Mouse (Mus musculus) heart, embryonic 14.5 days (tissue): ENCODE results near the gene Elac2. TPM values are rescaled to one million over a fixed set of nuclear protein-coding genes. Genes with fewer than 3 reads are reported as not detected.

Experiments used
- ATAC-seq: fragments of 200-750 bp; cut with Nextera tagmentation; 2 replicates; pipeline ENCODE4 v1.8.0; 2017; ENCODE audit warnings: low read depth, moderate TSS enrichment; ENCODE audit not compliant: insufficient number of reproducible peaks, insufficient read depth, low FRiP score
- H3K27ac ChIP-seq, 2 experiments: fragments of 200-500 bp in 1 of 2; fragments of 300-500 bp in 1 of 2; sonication (generic) in 1 of 2; replicated peaks in 1 of 2; 2 replicates each; pipeline ENCODE4 v1.5.1; 2012 to 2014; ENCODE audit warnings: low read depth in 2 of 2, low read length in 2 of 2, control low read depth in 1 of 2, mild to moderate bottlenecking in 1 of 2, mixed read lengths in 1 of 2; ENCODE audit not compliant: control insufficient read depth in 1 of 2, insufficient read depth in 1 of 2
- H3K27me3 ChIP-seq: fragments of 300-500 bp; sonication (generic); 2 replicates; pipeline ENCODE4 v1.6.1; 2014; ENCODE audit warnings: mild to moderate bottlenecking, low read length, control low read depth; ENCODE audit not compliant: control insufficient read depth, insufficient read depth
- H3K36me3 ChIP-seq: fragments of 300-500 bp; sonication (generic); 2 replicates; pipeline ENCODE4 v1.6.1; 2014; ENCODE audit warnings: mild to moderate bottlenecking, control low read depth, low read length, mixed read lengths; ENCODE audit not compliant: control insufficient read depth, insufficient read depth
- H3K4me1 ChIP-seq, 2 experiments: fragments of 200-500 bp in 1 of 2; fragments of 300-500 bp in 1 of 2; sonication (generic) in 1 of 2; 2 replicates each; pipeline ENCODE4 v1.6.1; 2012 to 2014; ENCODE audit warnings: low read length in 2 of 2, control low read depth in 1 of 2, mixed read lengths in 1 of 2; ENCODE audit not compliant: control insufficient read depth in 2 of 2, insufficient read depth in 2 of 2
- H3K4me2 ChIP-seq: fragments of 300-500 bp; sonication (generic); 2 replicates; pipeline ENCODE4 v1.6.1; 2014; ENCODE audit warnings: mild to moderate bottlenecking, low read length
- H3K4me3 ChIP-seq, 2 experiments: fragments of 200-500 bp in 1 of 2; fragments of 300-500 bp in 1 of 2; sonication (generic) in 1 of 2; 2 replicates each; pipeline ENCODE4 v1.5.1; 2012 to 2014; ENCODE audit warnings: low read length in 2 of 2, mild to moderate bottlenecking in 2 of 2, control low read depth in 1 of 2, low read depth in 1 of 2, moderate library complexity in 1 of 2; ENCODE audit not compliant: control insufficient read depth in 1 of 2, insufficient read depth in 1 of 2
- H3K9ac ChIP-seq: fragments of 300-500 bp; sonication (generic); 2 replicates; pipeline ENCODE4 v1.6.1; 2014; ENCODE audit warnings: mild to moderate bottlenecking, low read length
- H3K9me3 ChIP-seq: fragments of 300-500 bp; sonication (generic); 2 replicates; pipeline ENCODE4 v1.6.1; 2016; ENCODE audit warnings: low read length, control low read depth; ENCODE audit not compliant: control insufficient read depth
- WGBS: fragments of 180-500 bp; shearing (Covaris S2); extraction: QIAGEN DNeasy Blood & Tissue Kit; methylation state at CpG from one replicate; pipeline ENCODE4 v1.1.7; 2014; 5-methylcytosine and 5-hydroxymethylcytosine counted together
- polyA plus RNA-seq: library from polyadenylated mRNA; unstranded; fragments of >200 nt; fragmentation: Nextera tagmentation; extraction: Ambion mirVana; gene quantifications from 2 replicates; pipeline ENCODE4 v1.2.1, GENCODE M21; 2014

Gene Elac2
- polyA plus RNA-seq, 1 experiment from 2014 or later, result 21.7 TPM

GRCm38 (mm10) chr11:65022771-65023170 is 43.9 kb downstream of the Elac2 start:
- Histone ChIP-seq H3K4me3 (no peak overlapping the region), H3K27me3 (no peaks in the 10 kb centered on the region), H3K9me3 (no peaks in the 10 kb centered on the region), H3K4me2 (no peak overlapping the region), H3K36me3 (peaks cover 51% of the 10 kb centered on the region), H3K9ac (no peak overlapping the region), H3K4me1 (no peaks in the 10 kb centered on the region; a peak in 1 of 4 replicates), H3K27ac (no peak overlapping the region)
- ATAC-seq, result no peak
- WGBS, result 89% methylated on average over 11 of the region's 11 CpGs

- Histone ChIP-seq H3K4me2 (no peak overlapping the region), H3K36me3 (peaks cover 33% of the 10 kb centered on the region), H3K4me1 (peaks cover 0 to 6% of the 10 kb centered on the region in 2 experiments; a peak in 2 of 4 replicates), H3K27me3 (no peaks in the 10 kb centered on the region), H3K4me3 (no peak overlapping the region), H3K9me3 (no peaks in the 10 kb centered on the region), H3K27ac (no peak overlapping the region), H3K9ac (no peak overlapping the region)
- WGBS, result 82% methylated on average over 5 of the region's 5 CpGs
- ATAC-seq, result no peak
These were observed 49.2 kb downstream of the Elac2 start for GRCm38 (mm10) chr11:65028049-65028448.

GRCm38 (mm10) chr11:65030201-65030600 is 51.4 kb downstream of the Elac2 start:
- peaks cover 31% of the 10 kb centered on the region for H3K36me3 ChIP-seq
- ATAC-seq, result no peak
- WGBS, result 90% methylated on average over 1 of the region's 1 CpGs

GRCm38 (mm10) chr11:65032221-65032620 is 53.4 kb downstream of the Elac2 start:
- Histone ChIP-seq H3K4me2 (no peak overlapping the region), H3K36me3 (peaks cover 31% of the 10 kb centered on the region), H3K27ac (no peak overlapping the region), H3K27me3 (no peaks in the 10 kb centered on the region), H3K9ac (no peak overlapping the region), H3K4me1 (peaks cover 0 to 6% of the 10 kb centered on the region in 2 experiments; a peak in 1 of 4 replicates), H3K4me3 (no peak overlapping the region), H3K9me3 (no peaks in the 10 kb centered on the region)
- WGBS, result 86% methylated on average over 7 of the region's 7 CpGs
- no peak for ATAC-seq

More at GRCm38 (mm10) chr11:65030201-65030600, 51.4 kb downstream of the Elac2 start:
- no peak overlapping the region for H3K4me3 ChIP-seq
- H3K27ac ChIP-seq, result no peak overlapping the region
- H3K9ac ChIP-seq, result no peak overlapping the region
- no peaks in the 10 kb centered on the region for H3K9me3 ChIP-seq
- H3K27me3 ChIP-seq, result no peaks in the 10 kb centered on the region
- H3K4me1 ChIP-seq, result peaks cover 0 to 6% of the 10 kb centered on the region in 2 experiments; a peak in 2 of 4 replicates
- H3K4me2 ChIP-seq, result no peak overlapping the region

GRCm38 (mm10) chr11:65038996-65039395 is 60.2 kb downstream of the Elac2 start:
- 50% methylated on average over 2 of the region's 2 CpGs for WGBS

GRCm38 (mm10) chr11:65039517-65040095 is 60.8 kb downstream of the Elac2 start:
- H3K27me3 ChIP-seq, result no peaks in the 10 kb centered on the region
- H3K36me3 ChIP-seq, result peaks cover 8% of the 10 kb centered on the region; the same call in 1 of the 2 replicates
- ATAC-seq, result no peak
- no peak overlapping the region for H3K9ac ChIP-seq
- no peak overlapping the region for H3K4me3 ChIP-seq
- H3K4me1 ChIP-seq, result no peaks in the 10 kb centered on the region
- H3K27ac ChIP-seq, result no peak overlapping the region
- H3K4me2 ChIP-seq, result no peak overlapping the region
- no peaks in the 10 kb centered on the region for H3K9me3 ChIP-seq
- WGBS, result 68% methylated on average over 12 of the region's 12 CpGs

More at GRCm38 (mm10) chr11:65038996-65039395, 60.2 kb downstream of the Elac2 start:
- Histone ChIP-seq H3K27me3 (no peaks in the 10 kb centered on the region), H3K4me2 (no peak overlapping the region), H3K9me3 (no peaks in the 10 kb centered on the region), H3K36me3 (peaks cover 12% of the 10 kb centered on the region; the same call in 1 of the 2 replicates), H3K4me1 (no peaks in the 10 kb centered on the region), H3K9ac (no peak overlapping the region), H3K27ac (no peak overlapping the region), H3K4me3 (no peak overlapping the region)
- no peak for ATAC-seq

- no peak for ATAC-seq
- Histone ChIP-seq H3K9ac (no peak overlapping the region), H3K4me3 (no peak overlapping the region), H3K36me3 (0 out of 2 replicates have a peak, but pooled peaks cover 5% of the 10 kb centered on the region), H3K27me3 (no peaks in the 10 kb centered on the region), H3K4me2 (no peak overlapping the region), H3K27ac (no peak overlapping the region), H3K9me3 (no peaks in the 10 kb centered on the region), H3K4me1 (no peaks in the 10 kb centered on the region)
- WGBS, result 91% methylated on average over 6 of the region's 6 CpGs
These were observed 61.7 kb downstream of the Elac2 start for GRCm38 (mm10) chr11:65040556-65040955.

- no peak for ATAC-seq
- 82% methylated on average over 7 of the region's 7 CpGs for whole genome bisulfite sequencing
These were observed 70.3 kb downstream of the Elac2 start for GRCm38 (mm10) chr11:65049090-65049489.

More at GRCm38 (mm10) chr11:65049090-65049489, 70.3 kb downstream of the Elac2 start:
- H3K27ac ChIP-seq, result no peak overlapping the region
- no peaks in the 10 kb centered on the region for H3K27me3 ChIP-seq
- no peaks in the 10 kb centered on the region for H3K9me3 ChIP-seq
- H3K36me3 ChIP-seq, result peaks cover 18% of the 10 kb centered on the region
- no peak overlapping the region for H3K4me2 ChIP-seq
- H3K4me1 ChIP-seq, result no peaks in the 10 kb centered on the region; a peak in 1 of 4 replicates
- no peak overlapping the region for H3K4me3 ChIP-seq
- H3K9ac ChIP-seq, result no peak overlapping the region
